Mouse (Mus musculus) neutrophil, adult 59 days (primary cell): ENCODE measurements around the gene Lce1f. TPM values are rescaled to one million over a fixed set of nuclear protein-coding genes. Genes with fewer than 3 reads are reported as not detected.

Experiments used
- total RNA-seq, 2 experiments: library from RNA; stranded (reverse); gene quantifications; 1 replicate in 1 of 2; 2 replicates in 1 of 2; pipeline ENCODE4 v1.2.4; 2023

The Lce1f gene
- total RNA-seq, result not detected

DNA sequence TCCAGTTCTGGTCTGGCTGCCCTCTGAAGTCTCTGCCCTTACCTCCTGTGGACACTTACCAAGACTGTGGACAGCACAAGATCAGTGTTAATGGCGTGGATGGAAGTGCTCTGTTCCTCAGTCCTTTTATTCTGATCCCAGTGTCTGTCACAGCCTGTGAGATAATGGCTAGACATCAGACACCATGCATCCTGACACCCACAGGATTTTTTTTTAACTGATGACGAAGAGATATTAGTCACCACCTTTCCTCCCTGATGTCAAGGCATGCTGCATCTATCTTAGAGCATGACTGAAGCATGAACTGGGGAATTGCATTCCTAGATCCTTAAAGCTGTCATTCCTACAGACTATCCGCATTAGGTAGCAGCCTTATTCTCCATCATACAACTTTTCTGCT lies at the start of gene Lce1f:
Gene Lce1f (minus strand): TSS at position 101 of the 400 bp plus-strand sequence.

DNA sequence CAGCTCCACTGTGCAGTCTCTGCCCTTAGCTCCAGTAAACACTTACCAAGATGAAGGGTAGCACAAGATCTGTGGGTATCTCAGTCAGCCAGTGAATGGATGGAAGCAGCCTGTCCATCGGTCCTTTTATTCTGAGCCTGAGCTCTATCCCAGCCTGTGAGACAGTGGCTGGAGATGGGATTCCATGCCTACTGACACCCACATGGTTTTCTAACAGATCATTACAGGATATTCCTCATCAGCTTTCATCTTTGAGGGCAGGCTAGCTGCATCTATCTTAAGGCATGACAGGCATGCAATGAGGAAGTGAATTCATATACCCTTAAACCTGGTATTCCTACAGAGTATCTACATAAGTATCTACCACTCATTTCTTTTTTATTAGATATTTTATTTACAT lies 44.8 kb upstream of the Lce1f start, which contains the start of gene Lce1h:
Gene Lce1h (minus strand): TSS at position 101 of the 400 bp plus-strand sequence.

DNA sequence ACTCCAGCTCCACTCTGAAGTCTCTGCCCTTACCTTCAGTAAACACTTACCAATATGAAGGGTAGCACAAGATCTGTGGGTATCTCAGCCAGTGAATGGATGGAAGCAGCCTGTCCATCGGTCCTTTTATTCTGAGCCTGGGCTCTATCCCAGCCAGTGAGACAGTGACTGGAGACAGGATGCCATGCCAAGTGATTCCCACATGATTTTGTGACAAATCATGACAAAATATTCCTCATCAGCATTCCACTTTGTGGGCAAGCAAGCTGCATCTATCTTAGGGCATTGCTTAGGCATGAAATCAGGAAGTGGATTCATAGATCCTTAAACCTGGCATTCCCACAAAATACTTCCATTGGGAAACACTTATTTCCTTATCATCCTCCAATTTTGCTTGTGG lies 32.1 kb upstream of the Lce1f start, which contains the start of gene Lce1g:
Gene Lce1g (minus strand): TSS at position 101 of the 400 bp plus-strand sequence.

GRCm38 (mm10) chr3:92738996-92739395 lies 18.8 kb upstream of the Lce1f start, which contains the start of gene Gm38119:
TSS of gene Gm38119 (minus strand) at chr3:92739096.

GRCm38 (mm10) chr3:92708974-92709373 lies 11.2 kb downstream of the Lce1f start, which contains the start of gene Lce1e:
TSS of gene Lce1e (minus strand) at chr3:92709074.

GRCm38 (mm10) chr3:92687110-92687509 lies 33.0 kb downstream of the Lce1f start, which contains the start of gene Lce1d:
TSS of gene Lce1d (minus strand) at chr3:92687210.

DNA sequence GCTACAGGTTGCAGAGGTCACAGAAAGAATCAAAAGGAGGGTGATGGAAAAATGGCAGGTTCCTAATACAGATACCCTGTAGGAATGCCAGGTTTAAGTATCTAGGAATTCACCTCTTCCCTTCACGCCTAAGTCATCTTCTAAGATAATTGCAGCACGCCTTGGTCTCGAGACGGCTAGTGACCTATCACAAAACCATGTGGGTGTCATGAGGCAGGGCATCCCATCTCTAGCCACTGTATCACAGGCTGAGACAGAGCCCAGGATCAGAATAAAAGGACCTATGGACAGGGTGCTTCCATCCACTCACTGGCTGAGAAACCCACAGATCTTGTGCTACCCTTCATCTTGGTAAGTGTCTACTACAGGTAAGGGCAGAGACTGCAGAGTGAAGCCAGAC lies 41.2 kb downstream of the Lce1f start, which contains the start of gene Lce1c:
Gene Lce1c (plus strand): TSS at position 301 of the 400 bp plus-strand sequence.

GRCm38 (mm10) chr3:92670215-92670614 lies 49.9 kb downstream of the Lce1f start, which contains the start of gene Lce1a2:
TSS of gene Lce1a2 (minus strand) at chr3:92670315.

Other genes starting within 250 kb of the Lce1f start
- not detected for gene Sprr1a, start 234.5 kb downstream of the Lce1f start, total RNA-seq
- not detected for gene Sprr4, start 219.9 kb downstream of the Lce1f start, total RNA-seq
- not detected for gene 2310046K23Rik, start 185.8 kb downstream of the Lce1f start, total RNA-seq
- not detected for gene Ivl, start 146.6 kb downstream of the Lce1f start, total RNA-seq
- gene Smcp, start 131.4 kb downstream of the Lce1f start, total RNA-seq, result not detected
- not detected for gene 2210017I01Rik, start 112.9 kb downstream of the Lce1f start, total RNA-seq
- not detected for gene Lce6a, start 98.7 kb downstream of the Lce1f start, total RNA-seq
- not detected for gene Lce1a1, start 72.0 kb downstream of the Lce1f start, total RNA-seq
- gene Lce1b, start 63.4 kb downstream of the Lce1f start, total RNA-seq, result not detected
- gene Lce1a2, start 50.0 kb downstream of the Lce1f start, total RNA-seq, result not detected
- gene Lce1c, start 41.1 kb downstream of the Lce1f start, total RNA-seq, result not detected
- not detected for gene Lce1d, start 33.1 kb downstream of the Lce1f start, total RNA-seq
- not detected for gene Lce1e, start 11.3 kb downstream of the Lce1f start, total RNA-seq
- gene Gm38119, start 18.7 kb upstream of the Lce1f start, total RNA-seq, result not detected
- gene Lce1g, start 32.0 kb upstream of the Lce1f start, total RNA-seq, result not detected
- gene Lce1h, start 44.7 kb upstream of the Lce1f start, total RNA-seq, result not detected
- gene Lce1i, start 58.5 kb upstream of the Lce1f start, total RNA-seq, result not detected
- gene Lce1j, start 70.2 kb upstream of the Lce1f start, total RNA-seq, result not detected
- not detected for gene Lce1k, start 87.5 kb upstream of the Lce1f start, total RNA-seq
- gene Kprp, start 106.9 kb upstream of the Lce1f start, total RNA-seq, result not detected
- gene Lce1l, start 130.9 kb upstream of the Lce1f start, total RNA-seq, result not detected
- not detected for gene 2310050C09Rik, start 149.9 kb upstream of the Lce1f start, total RNA-seq
- not detected for gene Lce3a, start 205.9 kb upstream of the Lce1f start, total RNA-seq
- not detected for gene Lce3b, start 212.6 kb upstream of the Lce1f start, total RNA-seq
- not detected for gene Lce3c, start 224.1 kb upstream of the Lce1f start, total RNA-seq
- not detected for gene Lce3d, start 237.0 kb upstream of the Lce1f start, total RNA-seq
- not detected for gene Lce3e, start 246.7 kb upstream of the Lce1f start, total RNA-seq